Mouse (Mus musculus): ENCODE results near the gene Ruvbl1. TPM values are rescaled to one million over a fixed set of nuclear protein-coding genes. Genes with fewer than 3 reads are reported as not detected.

The Ruvbl1 gene
- polyA plus RNA-seq, 1 experiment = 105 TPM

DNA sequence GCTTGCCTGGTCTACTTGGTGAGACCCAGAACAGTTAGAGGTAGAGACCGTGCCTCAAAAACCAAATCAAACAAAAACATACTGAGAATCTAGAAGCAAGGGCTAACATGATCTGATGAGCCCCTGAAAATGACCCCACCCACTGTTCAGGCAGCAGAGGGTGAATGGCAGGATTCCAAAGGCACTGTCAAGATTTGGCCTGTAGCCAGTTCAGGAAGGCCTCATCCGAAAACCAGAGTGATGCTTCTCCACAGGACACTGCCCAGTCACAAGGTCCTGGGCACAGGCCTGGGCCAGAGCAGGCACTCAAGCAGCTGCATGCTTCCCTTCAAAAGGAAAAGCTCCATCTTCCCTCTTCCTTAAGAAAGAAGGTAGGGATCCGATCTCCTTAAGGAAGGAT lies 21.8 kb upstream of the Ruvbl1 start:
- Histone ChIP-seq H3K36me3 (ENCODE audit: control insufficient read depth, insufficient read depth) (no peaks in the 10 kb centered on the region), H3K79me3 (ENCODE audit: low read depth) (no peaks in the 10 kb centered on the region), H3K27me3 (ENCODE audit: control insufficient read depth, insufficient read depth, insufficient read length) (no peaks in the 10 kb centered on the region), H3ac (ENCODE audit: control insufficient read depth, insufficient read length, low read depth) (no peak overlapping the region), H3K79me2 (ENCODE audit: control insufficient read depth, insufficient read depth) (peaks cover 14% of the 10 kb centered on the region), H3K4me3 (ENCODE audit: insufficient read depth, poor library complexity, severe bottlenecking) (no peak overlapping the region)
- TF ChIP-seq FOSL1 (IDR thresholded peaks at IDR 0.05; ENCODE audit: insufficient read depth, low read length, poor library complexity, severe bottlenecking) (no peak), USF1 (IDR thresholded peaks at IDR 0.05; ENCODE audit: low read depth) (no peak), MYOG (IDR thresholded peaks at IDR 0.05; ENCODE audit: control insufficient read depth, extremely low read depth, insufficient read length) (no peak), MYOD1 (IDR thresholded peaks at IDR 0.05; ENCODE audit: control insufficient read depth, insufficient read length, low read depth) (no peak), MAX (IDR thresholded peaks at IDR 0.05) (no peak), CEBPB (IDR thresholded peaks at IDR 0.05; ENCODE audit: low read depth) (no peak), CTCF (IDR thresholded peaks at IDR 0.05; ENCODE audit: control insufficient read depth, insufficient read depth, insufficient read length) (no peak)

DNA sequence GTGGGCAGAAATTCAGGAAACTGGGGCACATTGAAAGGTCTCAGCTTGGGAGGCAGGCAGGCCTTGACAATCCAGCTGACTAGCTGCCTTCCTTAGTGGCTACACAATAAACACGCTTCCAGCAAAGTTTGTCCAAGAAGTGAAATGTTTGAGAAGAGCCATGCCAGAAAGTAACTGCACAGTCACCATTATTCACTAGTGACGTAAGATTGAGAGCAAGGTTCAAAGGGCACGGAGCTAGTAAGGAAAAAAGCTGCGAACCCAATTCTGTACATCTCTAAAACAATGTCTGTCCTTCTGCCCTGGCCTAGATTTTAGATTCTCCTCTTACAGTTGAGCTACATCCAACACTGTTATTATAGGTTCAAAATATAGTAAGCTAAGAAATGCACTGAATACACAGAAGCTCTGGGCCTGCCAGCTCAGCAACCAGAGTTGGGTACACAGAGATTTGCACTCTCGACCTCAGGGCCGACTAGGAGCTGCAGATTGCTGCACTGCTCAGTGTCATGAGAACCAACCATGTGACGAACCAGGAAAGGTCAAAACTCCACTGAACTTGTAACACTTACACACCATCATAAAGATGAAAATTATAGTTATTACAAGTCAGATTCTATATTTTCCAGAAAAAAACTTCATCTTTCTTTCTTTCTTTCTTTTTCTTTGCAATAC lies 21.0 kb upstream of the Ruvbl1 start:
- Histone ChIP-seq H3K79me2 (ENCODE audit: control insufficient read depth, insufficient read depth) (peaks cover 12% of the 10 kb centered on the region), H3K27me3 (ENCODE audit: control insufficient read depth, insufficient read depth, insufficient read length) (no peaks in the 10 kb centered on the region), H3K4me3 (ENCODE audit: insufficient read depth, poor library complexity, severe bottlenecking) (no peak overlapping the region), H3ac (ENCODE audit: control insufficient read depth, insufficient read length, low read depth) (no peak overlapping the region), H3K79me3 (ENCODE audit: low read depth) (no peaks in the 10 kb centered on the region), H3K36me3 (ENCODE audit: control insufficient read depth, insufficient read depth) (no peaks in the 10 kb centered on the region)
- no peak for TF ChIP-seq MAX (IDR thresholded peaks at IDR 0.05)
- no peak for TF ChIP-seq MYOD1 (IDR thresholded peaks at IDR 0.05; ENCODE audit: control insufficient read depth, insufficient read length, low read depth)

DNA sequence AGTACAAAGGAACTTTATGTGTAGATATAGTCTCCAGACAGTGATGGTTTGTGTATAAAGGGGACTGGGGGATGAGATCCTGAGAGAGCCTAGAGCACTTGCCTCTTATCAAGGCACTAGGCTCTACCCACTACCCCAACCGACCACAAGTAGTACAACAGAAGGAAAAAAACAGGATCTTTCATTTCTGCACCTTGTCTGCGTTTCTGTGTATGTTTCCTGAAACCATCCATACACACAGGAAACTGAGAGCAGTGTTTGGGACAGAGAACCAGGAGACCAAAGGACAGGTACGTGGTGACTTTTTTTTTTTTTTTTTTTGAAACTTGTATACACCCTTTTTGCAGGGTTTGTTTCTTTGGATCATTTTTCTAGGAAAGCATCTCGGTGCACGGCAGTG lies 19.5 kb upstream of the Ruvbl1 start:
- TF ChIP-seq MYOG (IDR thresholded peaks at IDR 0.05; ENCODE audit: control insufficient read depth, extremely low read depth, insufficient read length) (no peak), USF1 (IDR thresholded peaks at IDR 0.05; ENCODE audit: low read depth) (no peak), MYOD1 (IDR thresholded peaks at IDR 0.05; ENCODE audit: control insufficient read depth, insufficient read length, low read depth) (no peak), FOSL1 (IDR thresholded peaks at IDR 0.05; ENCODE audit: insufficient read depth, low read length, poor library complexity, severe bottlenecking) (no peak), MAX (IDR thresholded peaks at IDR 0.05) (no peak), CTCF (IDR thresholded peaks at IDR 0.05; ENCODE audit: control insufficient read depth, insufficient read depth, insufficient read length) (no peak), CEBPB (IDR thresholded peaks at IDR 0.05; ENCODE audit: low read depth) (no peak)
- Histone ChIP-seq H3K36me3 (ENCODE audit: control insufficient read depth, insufficient read depth) (no peaks in the 10 kb centered on the region), H3K27me3 (ENCODE audit: control insufficient read depth, insufficient read depth, insufficient read length) (no peaks in the 10 kb centered on the region), H3K79me2 (ENCODE audit: control insufficient read depth, insufficient read depth) (peaks cover 6% of the 10 kb centered on the region), H3K4me3 (ENCODE audit: insufficient read depth, poor library complexity, severe bottlenecking) (peak overlapping the region; percentile 64), H3K79me3 (ENCODE audit: low read depth) (no peaks in the 10 kb centered on the region), H3ac (ENCODE audit: control insufficient read depth, insufficient read length, low read depth) (peak overlapping the region; percentile 84)

DNA sequence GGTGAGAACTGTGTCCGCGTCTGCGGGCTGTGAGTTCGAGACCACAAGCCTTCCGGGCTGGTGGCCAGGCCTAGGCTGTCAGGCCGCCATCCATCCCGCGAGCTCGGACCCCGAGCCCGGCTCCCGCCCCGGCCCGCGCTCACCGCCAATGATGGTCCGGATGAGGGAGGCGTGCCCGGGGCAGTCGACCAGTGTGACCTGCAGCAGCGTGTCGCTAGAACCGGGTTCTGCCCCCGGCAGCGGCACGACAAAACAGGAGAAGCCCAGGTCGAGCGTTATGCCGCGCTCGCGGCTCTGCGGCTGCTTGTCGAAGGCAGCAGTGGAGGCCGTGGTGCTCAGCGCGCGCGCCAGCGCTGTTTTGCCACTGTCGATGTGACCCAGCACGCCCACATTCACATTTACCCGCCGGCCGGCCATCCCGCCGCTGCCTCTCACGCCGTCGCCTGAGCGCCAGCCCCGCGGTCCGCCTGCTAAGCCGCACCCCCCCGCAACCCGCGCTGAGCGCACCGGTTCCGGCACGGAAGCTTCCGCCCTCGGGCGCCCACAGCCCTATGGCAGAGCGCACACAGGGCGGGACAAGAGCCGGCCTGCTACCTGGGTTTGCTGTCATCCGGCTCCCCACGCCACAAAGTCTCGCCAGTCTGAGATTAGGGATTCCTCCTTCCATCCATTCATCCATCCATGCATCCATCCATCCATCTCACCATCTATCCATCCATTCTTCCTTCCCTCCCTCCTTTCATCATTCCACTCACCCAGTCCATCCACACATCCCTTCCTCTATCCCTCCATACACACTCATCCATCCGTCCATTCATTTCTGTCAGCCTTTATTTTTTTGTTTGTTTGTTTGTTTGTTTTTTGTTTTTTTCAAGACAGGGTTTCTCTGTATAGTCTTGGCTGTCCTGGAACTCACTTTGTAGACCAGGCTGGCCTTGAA lies 18.9 kb upstream of the Ruvbl1 start, which contains the start of gene Eefsec:
Gene Eefsec (minus strand): TSS at position 477 of the 940 bp plus-strand sequence.
- Histone ChIP-seq H3ac (ENCODE audit: control insufficient read depth, insufficient read length, low read depth) (peak within 1 kb of the TSS; percentile 84), H3K79me3 (ENCODE audit: low read depth) (no peaks in the 10 kb centered on the region), H3K27me3 (ENCODE audit: control insufficient read depth, insufficient read depth, insufficient read length) (no peaks in the 10 kb centered on the region), H3K36me3 (ENCODE audit: control insufficient read depth, insufficient read depth) (no peaks in the 10 kb centered on the region), H3K4me3 (ENCODE audit: insufficient read depth, poor library complexity, severe bottlenecking) (peak within 1 kb of the TSS; percentile 64), H3K79me2 (ENCODE audit: control insufficient read depth, insufficient read depth) (peaks cover under 1% of the 10 kb centered on the region)
- TF ChIP-seq FOSL1 (IDR thresholded peaks at IDR 0.05; ENCODE audit: insufficient read depth, low read length, poor library complexity, severe bottlenecking) (no peak), MAX (IDR thresholded peaks at IDR 0.05) (peak; percentile 69)

DNA sequence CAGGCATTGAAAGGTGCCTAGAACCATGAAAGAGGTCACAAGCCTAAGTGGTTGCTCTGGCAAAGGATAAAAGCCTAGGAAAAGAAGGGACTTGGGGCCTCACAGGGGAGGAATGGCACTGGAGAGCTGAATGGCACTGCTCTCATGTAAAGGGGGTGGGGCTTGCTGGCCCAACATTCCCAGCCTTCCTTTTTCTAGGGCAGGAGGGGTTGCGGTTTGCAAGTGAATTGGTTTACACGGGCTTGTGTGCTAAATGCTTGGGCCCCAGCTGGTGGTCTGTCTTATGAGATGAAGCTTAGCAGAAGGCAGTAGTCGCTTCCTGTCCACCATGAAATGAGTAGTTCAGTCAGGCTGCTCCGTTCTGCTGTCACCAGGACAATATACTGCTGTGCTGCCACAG lies 17.8 kb upstream of the Ruvbl1 start:
- H3K79me2 ChIP-seq (ENCODE audit: control insufficient read depth, insufficient read depth) = no peaks in the 10 kb centered on the region
- no peak for TF ChIP-seq MAX (IDR thresholded peaks at IDR 0.05)
- no peak for TF ChIP-seq MYOG (IDR thresholded peaks at IDR 0.05; ENCODE audit: control insufficient read depth, extremely low read depth, insufficient read length)
- no peak for TF ChIP-seq MYOD1 (IDR thresholded peaks at IDR 0.05; ENCODE audit: control insufficient read depth, insufficient read length, low read depth)
- no peak for TF ChIP-seq FOSL1 (IDR thresholded peaks at IDR 0.05; ENCODE audit: insufficient read depth, low read length, poor library complexity, severe bottlenecking)
- no peak for TF ChIP-seq CEBPB (IDR thresholded peaks at IDR 0.05; ENCODE audit: low read depth)
- TF ChIP-seq USF1 (IDR thresholded peaks at IDR 0.05; ENCODE audit: low read depth) = no peak
- TF ChIP-seq CTCF (IDR thresholded peaks at IDR 0.05; ENCODE audit: control insufficient read depth, insufficient read depth, insufficient read length) = no peak
- H3K36me3 ChIP-seq (ENCODE audit: control insufficient read depth, insufficient read depth) = no peaks in the 10 kb centered on the region
- H3K79me3 ChIP-seq (ENCODE audit: low read depth) = no peaks in the 10 kb centered on the region
- H3ac ChIP-seq (ENCODE audit: control insufficient read depth, insufficient read length, low read depth) = no peak overlapping the region
- H3K4me3 ChIP-seq (ENCODE audit: insufficient read depth, poor library complexity, severe bottlenecking) = no peak overlapping the region
- no peaks in the 10 kb centered on the region for H3K27me3 ChIP-seq (ENCODE audit: control insufficient read depth, insufficient read depth, insufficient read length)

All from C2C12 (cell line).